Mouse (Mus musculus) large intestine, adult 2 months (tissue): ENCODE data around the gene Frat2. TPM values are rescaled to one million over a fixed set of nuclear protein-coding genes. Genes with fewer than 3 reads are reported as not detected.

Source experiments
- DNase-seq: peaks from one replicate; pipeline ENCODE4 v3.0.0-alpha.2; 2012; ENCODE audit warnings: low read depth, low spot score
- WGBS: fragments of 180-500 bp; shearing (Covaris S2); methylation state at CpG from one replicate; pipeline ENCODE4 v1.1.7; 2018; 5-methylcytosine and 5-hydroxymethylcytosine counted together
- polyA plus RNA-seq: library from polyadenylated mRNA; depleted of rRNA; stranded (reverse); fragments of >200 nt; gene quantifications from 2 replicates; pipeline ENCODE4 v1.2.3, GENCODE M21; 2012; rRNA removed

Frat2 gene
- polyA plus RNA-seq, 1 experiment = 10.4 TPM

GRCm38 (mm10) chr19:41796789-41797327 is 51.1 kb downstream of the Frat2 start:
- WGBS = 73% methylated on average over 12 of the region's 12 CpGs
- DNase-seq = no peak

- DNase-seq = no peak
- 29% methylated on average over 3 of the region's 3 CpGs for WGBS
Measured at GRCm38 (mm10) chr19:41796148-41796760, 51.7 kb downstream of the Frat2 start.

Other genes starting within 250 kb of the Frat2 start
- 0.30 and 0.44 TPM in 2 replicates for gene Slit1, start 104.5 kb downstream of the Frat2 start, polyA plus RNA-seq
- 4.4 and 6.3 TPM in 2 replicates for gene Arhgap19, start 46.1 kb downstream of the Frat2 start, polyA plus RNA-seq
- 7.1 and 12.3 TPM in 2 replicates for gene Frat1, start 18.2 kb downstream of the Frat2 start, polyA plus RNA-seq
- 5.2 and 7.4 TPM in 2 replicates for gene Rrp12, start 48.0 kb upstream of the Frat2 start, polyA plus RNA-seq
- gene Pgam1, start 63.8 kb upstream of the Frat2 start, polyA plus RNA-seq = 211 and 297 TPM in 2 replicates
- gene Exosc1, start 85.3 kb upstream of the Frat2 start, polyA plus RNA-seq = 10.4 and 11.5 TPM in 2 replicates
- gene Zdhhc16, start 85.3 kb upstream of the Frat2 start, polyA plus RNA-seq = 45.3 and 63.1 TPM in 2 replicates
- 32.7 and 50.2 TPM in 2 replicates for gene Mms19, start 133.0 kb upstream of the Frat2 start, polyA plus RNA-seq
- gene Ubtd1, start 133.6 kb upstream of the Frat2 start, polyA plus RNA-seq = 11.1 and 11.3 TPM in 2 replicates
- gene Ankrd2, start 187.9 kb upstream of the Frat2 start, polyA plus RNA-seq = not detected in 2 replicates
- gene Hoga1, start 197.5 kb upstream of the Frat2 start, polyA plus RNA-seq = 0.57 and 1.4 TPM in 2 replicates
- 0.09 and 0.23 TPM in 2 replicates for gene 4933411K16Rik, start 204.1 kb upstream of the Frat2 start, polyA plus RNA-seq
- gene Morn4, start 238.2 kb upstream of the Frat2 start, polyA plus RNA-seq = 2.4 and 2.5 TPM in 2 replicates
- gene Pi4k2a, start 242.3 kb upstream of the Frat2 start, polyA plus RNA-seq = 32.0 and 34.2 TPM in 2 replicates